Mouse (Mus musculus): Measurements from ENCODE around the gene Myh8. TPM values are rescaled to one million over a fixed set of nuclear protein-coding genes. Genes with fewer than 3 reads are reported as not detected.

Myh8 gene
- polyA plus RNA-seq, 1 experiment from 2014 or later, result 0.34 TPM

DNA sequence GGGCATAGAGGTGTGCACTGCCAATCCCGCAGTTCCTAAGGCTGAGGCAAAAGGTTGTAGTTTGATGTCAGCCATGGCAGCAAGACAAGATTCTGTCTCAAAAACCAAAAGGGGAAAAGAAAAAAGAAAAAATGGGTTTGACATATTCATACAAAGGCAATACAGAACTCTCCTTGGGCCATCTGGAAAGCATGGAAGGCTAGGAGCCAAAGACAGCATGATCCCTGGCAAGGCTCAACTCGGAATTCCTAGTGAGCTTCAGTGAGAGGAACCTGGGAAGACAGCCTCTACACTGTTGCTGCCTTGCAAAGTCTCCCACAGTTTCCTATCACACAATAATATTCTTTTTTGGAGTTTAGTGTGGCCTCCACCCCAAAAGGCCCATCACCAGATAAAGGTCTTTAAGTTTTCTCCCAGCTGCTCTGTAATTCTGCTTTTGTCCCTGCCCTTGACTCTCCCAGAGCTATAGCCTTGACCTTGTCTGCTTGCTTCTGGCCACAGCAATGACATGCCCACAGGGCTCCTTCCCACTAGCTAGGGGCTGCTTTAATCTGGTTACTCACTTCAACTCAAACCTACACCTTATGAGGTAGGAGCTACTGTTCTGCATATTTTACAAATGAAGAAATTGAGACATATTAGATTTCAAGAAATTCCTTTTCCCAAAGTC lies 68.4 kb downstream of the Myh8 start:
- Histone ChIP-seq H3K9me3 (replicated peaks; ENCODE audit: control insufficient read depth, low read length) (no peaks in the 10 kb centered on the region), H3K27me3 (ENCODE audit: control insufficient read depth, insufficient read depth, low read length) (peaks cover 3% of the 10 kb centered on the region; the same call in 1 of the 2 replicates), H3K4me2 (no peak overlapping the region), H3K4me3 (ENCODE audit: low read depth, low read length) (no peak overlapping the region), H3K4me1 (ENCODE audit: control insufficient read depth, insufficient read depth, low read length) (no peaks in the 10 kb centered on the region), H3K27ac (ENCODE audit: low read depth, low read length) (no peak overlapping the region), H3K36me3 (ENCODE audit: control insufficient read depth, insufficient read depth, low read length) (no peaks in the 10 kb centered on the region), H3K9ac (ENCODE audit: low read depth, low read length) (no peak overlapping the region)
- no peak for ATAC-seq (replicated peaks; ENCODE audit: insufficient number of reproducible peaks, low FRiP score, low TSS enrichment)
- 61% methylated on average over 2 of the region's 2 CpGs for WGBS (ENCODE audit: insufficient replicate concordance)

DNA sequence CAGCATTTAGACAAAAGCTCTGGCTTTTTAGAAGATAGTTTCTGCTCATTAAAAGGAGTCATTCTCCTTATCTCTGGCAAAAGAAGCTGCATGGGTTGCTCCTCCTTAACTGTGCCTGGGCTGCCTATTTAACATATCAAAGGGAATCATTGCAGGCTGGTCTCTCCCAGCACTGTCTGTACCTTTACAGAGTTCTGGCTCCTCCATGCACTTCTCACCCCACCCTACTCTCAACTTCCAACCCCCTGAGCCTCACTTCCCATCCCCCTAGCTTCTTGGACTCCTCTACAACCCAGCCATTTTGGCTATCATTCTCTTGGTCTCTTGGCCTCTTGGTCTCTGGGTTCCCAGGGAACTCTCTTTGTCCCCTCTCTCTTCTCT lies 68.9 kb downstream of the Myh8 start:
- H3K27ac ChIP-seq (ENCODE audit: low read depth, low read length), result no peak overlapping the region
- no peak overlapping the region for H3K4me3 ChIP-seq (ENCODE audit: low read depth, low read length)
- H3K4me1 ChIP-seq (ENCODE audit: control insufficient read depth, insufficient read depth, low read length), result no peaks in the 10 kb centered on the region
- H3K4me2 ChIP-seq, result no peak overlapping the region
- no peak overlapping the region for H3K9ac ChIP-seq (ENCODE audit: low read depth, low read length)
- no peaks in the 10 kb centered on the region for H3K36me3 ChIP-seq (ENCODE audit: control insufficient read depth, insufficient read depth, low read length)
- ATAC-seq (replicated peaks; ENCODE audit: insufficient number of reproducible peaks, low FRiP score, low TSS enrichment), result no peak
- no peaks in the 10 kb centered on the region for H3K9me3 ChIP-seq (replicated peaks; ENCODE audit: control insufficient read depth, low read length)
- peaks cover 3% of the 10 kb centered on the region; the same call in 1 of the 2 replicates for H3K27me3 ChIP-seq (ENCODE audit: control insufficient read depth, insufficient read depth, low read length)

DNA sequence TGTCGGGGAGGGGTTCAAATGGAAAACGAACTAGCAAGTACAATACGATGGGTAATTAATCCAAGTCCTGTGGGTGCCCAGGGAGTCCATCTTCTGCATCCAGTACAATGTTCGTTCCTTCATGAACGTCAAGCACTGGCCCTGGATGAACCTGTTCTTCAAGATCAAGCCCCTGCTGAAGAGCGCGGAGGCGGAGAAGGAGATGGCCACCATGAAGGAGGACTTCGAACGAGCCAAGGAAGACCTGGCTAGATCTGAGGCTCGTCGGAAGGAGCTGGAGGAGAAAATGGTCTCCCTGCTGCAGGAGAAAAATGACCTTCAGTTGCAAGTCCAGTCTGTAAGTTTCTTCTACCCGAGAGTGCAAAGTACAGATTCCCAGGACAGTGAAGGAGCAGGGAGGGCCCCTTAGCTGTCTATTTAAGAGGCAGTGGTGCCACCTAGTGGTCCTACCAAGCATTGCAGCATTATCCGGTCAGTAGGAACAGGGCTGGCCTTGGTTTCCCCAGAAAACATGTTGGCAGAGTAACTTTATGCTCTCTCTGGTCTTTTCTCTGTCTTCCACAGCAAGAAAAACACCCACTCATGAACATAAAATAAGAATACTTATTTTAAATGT lies 73.3 kb downstream of the Myh8 start:
- H3K4me2 ChIP-seq, result 0 out of 2 replicates have a peak overlapping the region, but pooled peaks have one; percentile 32
- ATAC-seq (replicated peaks; ENCODE audit: insufficient number of reproducible peaks, low FRiP score, low TSS enrichment), result no peak
- H3K9ac ChIP-seq (ENCODE audit: low read depth, low read length), result no peak overlapping the region
- no peak overlapping the region for H3K4me3 ChIP-seq (ENCODE audit: low read depth, low read length)
- H3K27ac ChIP-seq (ENCODE audit: low read depth, low read length), result no peak overlapping the region
- H3K9me3 ChIP-seq (replicated peaks; ENCODE audit: control insufficient read depth, low read length), result no peaks in the 10 kb centered on the region
- no peaks in the 10 kb centered on the region for H3K4me1 ChIP-seq (ENCODE audit: control insufficient read depth, insufficient read depth, low read length)
- no peaks in the 10 kb centered on the region for H3K36me3 ChIP-seq (ENCODE audit: control insufficient read depth, insufficient read depth, low read length)
- H3K27me3 ChIP-seq (ENCODE audit: control insufficient read depth, insufficient read depth, low read length), result peaks cover 6% of the 10 kb centered on the region
- WGBS (ENCODE audit: insufficient replicate concordance), result 51% methylated on average over 14 of the region's 14 CpGs

DNA sequence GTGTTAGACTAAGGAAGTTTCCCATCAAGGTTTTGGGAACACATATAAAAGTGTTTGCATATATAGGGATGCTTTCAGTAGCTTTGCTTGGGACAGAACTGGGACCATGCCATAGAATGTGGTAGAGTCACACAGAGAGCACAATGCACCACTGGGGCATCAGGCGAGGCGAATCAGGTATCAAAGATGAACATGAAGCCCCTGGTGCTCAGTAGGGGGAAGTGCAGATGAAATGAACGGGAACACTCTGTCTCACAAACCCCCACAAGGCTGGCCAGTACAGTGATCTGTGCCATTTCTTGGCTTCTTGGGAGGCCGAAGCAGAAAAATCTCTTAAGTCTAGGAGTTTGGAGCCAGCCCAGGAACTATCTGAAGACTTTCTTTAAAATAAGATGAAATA lies 76.1 kb downstream of the Myh8 start:
- 44% methylated on average over 4 of the region's 4 CpGs for WGBS (ENCODE audit: insufficient replicate concordance)
- no peak overlapping the region for H3K9ac ChIP-seq (ENCODE audit: low read depth, low read length)
- H3K4me2 ChIP-seq, result no peak overlapping the region
- H3K27ac ChIP-seq (ENCODE audit: low read depth, low read length), result no peak overlapping the region
- H3K27me3 ChIP-seq (ENCODE audit: control insufficient read depth, insufficient read depth, low read length), result peaks cover 6% of the 10 kb centered on the region
- no peaks in the 10 kb centered on the region for H3K36me3 ChIP-seq (ENCODE audit: control insufficient read depth, insufficient read depth, low read length)
- no peak for ATAC-seq (replicated peaks; ENCODE audit: insufficient number of reproducible peaks, low FRiP score, low TSS enrichment)
- no peaks in the 10 kb centered on the region for H3K4me1 ChIP-seq (ENCODE audit: control insufficient read depth, insufficient read depth, low read length)
- no peak overlapping the region for H3K4me3 ChIP-seq (ENCODE audit: low read depth, low read length)
- H3K9me3 ChIP-seq (replicated peaks; ENCODE audit: control insufficient read depth, low read length), result no peaks in the 10 kb centered on the region

DNA sequence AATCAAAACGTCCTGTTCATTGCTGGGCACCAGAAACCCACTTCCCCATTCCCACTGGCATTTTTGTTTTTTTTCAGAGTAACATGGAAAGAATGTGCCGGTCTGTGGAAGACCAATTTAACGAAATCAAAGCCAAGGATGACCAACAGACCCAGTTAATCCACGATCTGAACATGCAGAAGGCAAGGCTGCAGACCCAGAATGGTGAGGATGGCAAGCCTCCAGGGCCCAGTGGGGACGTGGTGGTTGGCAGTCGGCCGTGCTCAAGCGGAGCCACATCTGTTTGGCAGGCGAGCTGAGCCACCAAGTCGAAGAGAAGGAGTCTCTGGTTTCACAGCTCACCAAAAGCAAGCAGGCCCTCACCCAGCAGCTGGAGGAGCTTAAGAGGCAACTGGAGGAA lies 81.1 kb downstream of the Myh8 start:
- WGBS (ENCODE audit: insufficient replicate concordance), result 72% methylated on average over 10 of the region's 10 CpGs
- Histone ChIP-seq H3K27me3 (ENCODE audit: control insufficient read depth, insufficient read depth, low read length) (no peaks in the 10 kb centered on the region; the same call in 1 of the 2 replicates), H3K4me3 (ENCODE audit: low read depth, low read length) (no peak overlapping the region)

More for the DNA sequence above, 81.1 kb downstream of the Myh8 start:
- ATAC-seq (replicated peaks; ENCODE audit: insufficient number of reproducible peaks, low FRiP score, low TSS enrichment), result no peak
- H3K36me3 ChIP-seq (ENCODE audit: control insufficient read depth, insufficient read depth, low read length), result no peaks in the 10 kb centered on the region
- H3K9ac ChIP-seq (ENCODE audit: low read depth, low read length), result no peak overlapping the region
- H3K4me1 ChIP-seq (ENCODE audit: control insufficient read depth, insufficient read depth, low read length), result no peaks in the 10 kb centered on the region
- no peak overlapping the region for H3K4me2 ChIP-seq
- no peaks in the 10 kb centered on the region for H3K9me3 ChIP-seq (replicated peaks; ENCODE audit: control insufficient read depth, low read length)
- H3K27ac ChIP-seq (ENCODE audit: low read depth, low read length), result no peak overlapping the region

Other genes with a start within 250 kb of the Myh8 start
- 18.9 and 21.2 TPM in 2 replicates for gene Adprm, start 224.5 kb upstream of the Myh8 start, polyA plus RNA-seq (2014; fragmentation: Nextera tagmentation; extraction: Ambion mirVana)
- 24.2 and 24.9 TPM in 2 replicates for gene Sco1, start 224.5 kb upstream of the Myh8 start, polyA plus RNA-seq (2014; fragmentation: Nextera tagmentation; extraction: Ambion mirVana)
- 0.44 and 0.56 TPM in 2 replicates for gene Myh3, start 198.8 kb upstream of the Myh8 start, polyA plus RNA-seq (2014; fragmentation: Nextera tagmentation; extraction: Ambion mirVana)
- not detected in 2 replicates for gene Myh2, start 106.1 kb upstream of the Myh8 start, polyA plus RNA-seq (2014; fragmentation: Nextera tagmentation; extraction: Ambion mirVana)
- 0.11 and 0.13 TPM in 2 replicates for gene Myh1, start 77.1 kb upstream of the Myh8 start, polyA plus RNA-seq (2014; fragmentation: Nextera tagmentation; extraction: Ambion mirVana)
- not detected in 2 replicates for gene Myh4, start 39.1 kb upstream of the Myh8 start, polyA plus RNA-seq (2014; fragmentation: Nextera tagmentation; extraction: Ambion mirVana)
- 0.38 TPM in 1 of 2 replicates, not detected in the other for gene Myh13, start 44.5 kb downstream of the Myh8 start, polyA plus RNA-seq (2014; fragmentation: Nextera tagmentation; extraction: Ambion mirVana)
- gene Gas7, start 178.3 kb downstream of the Myh8 start, polyA plus RNA-seq (2014; fragmentation: Nextera tagmentation; extraction: Ambion mirVana), result 5.3 and 5.4 TPM in 2 replicates